Mouse (Mus musculus) ES-E14 (cell line): ENCODE measurements around the gene Ak8. TPM values are rescaled to one million over a fixed set of nuclear protein-coding genes. Genes with fewer than 3 reads are reported as not detected.

Experiments
- DNase-seq: peaks from one replicate; pipeline ENCODE4 v3.0.0-alpha.2; 2013; ENCODE audit warnings: low read depth, low spot score
- H3K27ac ChIP-seq: 2 replicates; pipeline ENCODE4 v1.5.1; 2012; ENCODE audit warnings: low read depth, mild to moderate bottlenecking, low read length, moderate library complexity, mixed read lengths; ENCODE audit not compliant: poor library complexity, insufficient read depth, severe bottlenecking
- H3K36me3 ChIP-seq: 2 replicates; pipeline ENCODE4 v1.6.1; 2012; ENCODE audit warnings: mild to moderate bottlenecking, low read length, moderate library complexity, mixed read lengths; ENCODE audit not compliant: control insufficient read depth, poor library complexity, insufficient read depth, severe bottlenecking
- H3K4me1 ChIP-seq, 2 experiments: fragments of 150-350 bp in 1 of 2; sonication (generic) in 1 of 2; 2 replicates each; pipeline ENCODE4 v1.6.1; 2012; ENCODE audit warnings: low read length in 2 of 2, mild to moderate bottlenecking in 1 of 2, mixed read lengths in 1 of 2; ENCODE audit not compliant: control insufficient read depth in 2 of 2, insufficient read depth in 2 of 2, poor library complexity in 1 of 2
- H3K4me3 ChIP-seq, 2 experiments: fragments of 150-350 bp in 1 of 2; sonication (generic) in 1 of 2; 2 replicates each; pipeline ENCODE4 v1.5.1; 2012; ENCODE audit warnings: low read length in 2 of 2, low read depth in 1 of 2, mild to moderate bottlenecking in 1 of 2, mixed read lengths in 1 of 2; ENCODE audit not compliant: insufficient read depth in 1 of 2, poor library complexity in 1 of 2, severe bottlenecking in 1 of 2
- H3K9ac ChIP-seq: 2 replicates; pipeline ENCODE4 v1.6.1; 2012; ENCODE audit warnings: low read depth, mild to moderate bottlenecking, low read length, mixed read lengths; ENCODE audit not compliant: poor library complexity, insufficient read depth, severe bottlenecking
- H3K9me3 ChIP-seq: fragments of 150-350 bp; sonication (generic); 2 replicates; pipeline ENCODE4 v1.6.1; 2012; ENCODE audit warnings: low read depth, mild to moderate bottlenecking, low read length; ENCODE audit not compliant: control insufficient read depth, insufficient read depth
- CHD2 ChIP-seq: IDR thresholded peaks from 2 replicates; pipeline ENCODE4 v1.6.1; 2014; ENCODE audit warnings: mild to moderate bottlenecking, low read depth, low read length, inconsistent platforms
- HCFC1 ChIP-seq: IDR thresholded peaks from 2 replicates; pipeline ENCODE4 v1.6.1; 2012; ENCODE audit warnings: low read length, inconsistent platforms, borderline replicate concordance; ENCODE audit not compliant: insufficient read depth
- MAFK ChIP-seq: IDR thresholded peaks from 2 replicates; pipeline ENCODE4 v1.6.1; 2014; ENCODE audit warnings: mild to moderate bottlenecking, low read depth, low read length, inconsistent platforms; ENCODE audit not compliant: insufficient read depth
- ZC3H11A ChIP-seq: IDR thresholded peaks from 2 replicates; pipeline ENCODE4 v1.6.1; 2012; ENCODE audit warnings: low read depth, mild to moderate bottlenecking, inconsistent platforms, low read length, borderline replicate concordance
- ZNF384 ChIP-seq: IDR thresholded peaks from 2 replicates; pipeline ENCODE4 v1.6.1; 2012; ENCODE audit warnings: low read depth, low read length, inconsistent platforms
- in situ Hi-C, 2 experiments: fragments of 600-800 bp; cut with MboI; formaldehyde crosslinking; loops; one replicate each; pipeline ENCODE4 v1.15.1; 2025; ENCODE audit warnings: low sequenced_read_pairs in 2 of 2, inconsistent platforms in 1 of 2; ENCODE audit not compliant: unreplicated experiment in 2 of 2
- total RNA-seq: library from RNA; depleted of rRNA; stranded (reverse); fragments of 300-350 nt; gene quantifications from 2 replicates; pipeline ENCODE4 v1.2.3, GENCODE M21; 2012

Gene Ak8
- total RNA-seq, 1 experiment, result 0.49 TPM

- Histone ChIP-seq H3K4me3 (no peak overlapping the region), H3K9ac (no peak overlapping the region), H3K36me3 (no peaks in the 10 kb centered on the region), H3K27ac (no peak overlapping the region), H3K9me3 (no peaks in the 10 kb centered on the region), H3K4me1 (no peaks in the 10 kb centered on the region)
- TF ChIP-seq HCFC1 (no peak), ZC3H11A (no peak), CHD2 (no peak), MAFK (no peak), ZNF384 (no peak)
- in situ Hi-C loops, result no loop called here
- no peak for DNase-seq
Measured at GRCm38 (mm10) chr2:28810260-28811013, 110.5 kb downstream of the Ak8 start.

GRCm38 (mm10) chr2:28818866-28819265, 118.9 kb downstream of the Ak8 start:
- H3K4me1 ChIP-seq, result no peaks in the 10 kb centered on the region
- no peaks in the 10 kb centered on the region for H3K9me3 ChIP-seq
- H3K27ac ChIP-seq, result no peak overlapping the region
- TF ChIP-seq ZC3H11A, result no peak
- no peak for TF ChIP-seq ZNF384
- TF ChIP-seq MAFK, result no peak
- no peak for TF ChIP-seq HCFC1
- TF ChIP-seq CHD2, result no peak
- no peak overlapping the region for H3K4me3 ChIP-seq
- in situ Hi-C loops, result no loop called here
- no peak overlapping the region for H3K9ac ChIP-seq
- no peak for DNase-seq
- no peaks in the 10 kb centered on the region for H3K36me3 ChIP-seq

GRCm38 (mm10) chr2:28829265-28829664, 129.3 kb downstream of the Ak8 start:
- H3K9me3 ChIP-seq, result no peaks in the 10 kb centered on the region
- no peaks in the 10 kb centered on the region for H3K4me1 ChIP-seq
- peaks cover 61% of the 10 kb centered on the region for H3K36me3 ChIP-seq
- TF ChIP-seq HCFC1, result no peak
- no peak for TF ChIP-seq ZC3H11A
- TF ChIP-seq MAFK, result no peak
- no peak for TF ChIP-seq CHD2
- no peak for TF ChIP-seq ZNF384
- no peak for DNase-seq
- in situ Hi-C loops, result no loop called here
- no peak overlapping the region for H3K9ac ChIP-seq
- no peak overlapping the region for H3K4me3 ChIP-seq
- H3K27ac ChIP-seq, result no peak overlapping the region

- H3K27ac ChIP-seq, result no peak overlapping the region
- H3K9ac ChIP-seq, result no peak overlapping the region
- peaks cover 19% of the 10 kb centered on the region for H3K36me3 ChIP-seq
- H3K4me3 ChIP-seq, result no peak overlapping the region
- no peaks in the 10 kb centered on the region for H3K9me3 ChIP-seq
- no peak for DNase-seq
- TF ChIP-seq MAFK, result no peak
- TF ChIP-seq HCFC1, result no peak
- TF ChIP-seq ZC3H11A, result no peak
- TF ChIP-seq ZNF384, result no peak
- TF ChIP-seq CHD2, result no peak
- in situ Hi-C loops, result no loop called here
- peaks cover 0 to 5% of the 10 kb centered on the region in 2 experiments; a peak in 1 of 4 replicates for H3K4me1 ChIP-seq
Measured at GRCm38 (mm10) chr2:28836181-28836940, 136.4 kb downstream of the Ak8 start.
